Mouse (Mus musculus) neutrophil, adult 5-6 weeks (primary cell): Measurements from ENCODE around the gene Gcnt3. TPM values are rescaled to one million over a fixed set of nuclear protein-coding genes. Genes with fewer than 3 reads are reported as not detected.
A peak's percentile ranks its signal among the peaks of the same experiment; 100 is the strongest.
"Not testable (repeated sequence)": the region's sequence is repeated elsewhere in the genome, so short reads cannot be mapped to it uniquely, and the experiment has no call there.

ENCODE experiments used
- ATAC-seq: fragments of 151-379, 151-347 bp; 2 replicates; pipeline ENCODE4 v1.8.0; 2017; ENCODE audit warnings: mild to moderate bottlenecking, moderate TSS enrichment; ENCODE audit not compliant: insufficient number of reproducible peaks, poor library complexity, low FRiP score, severe bottlenecking; ENCODE audit errors: extremely low read depth
- total RNA-seq: library from RNA; stranded (forward); fragments of 200-1000 nt; gene quantifications from 2 replicates; pipeline ENCODE4 v1.2.3, GENCODE M21; 2017

Gcnt3 gene
- total RNA-seq, 1 experiment from 2014 or later = not detected

GRCm38 (mm10) chr9:70048280-70048679 lies 10.4 kb upstream of the Gcnt3 start:
- ATAC-seq = no peak

- no peak for ATAC-seq
Measured at GRCm38 (mm10) chr9:70047839-70048238, 10.0 kb upstream of the Gcnt3 start.

- no peak for ATAC-seq
Measured at GRCm38 (mm10) chr9:70046255-70046654, 8.4 kb upstream of the Gcnt3 start.

DNA sequence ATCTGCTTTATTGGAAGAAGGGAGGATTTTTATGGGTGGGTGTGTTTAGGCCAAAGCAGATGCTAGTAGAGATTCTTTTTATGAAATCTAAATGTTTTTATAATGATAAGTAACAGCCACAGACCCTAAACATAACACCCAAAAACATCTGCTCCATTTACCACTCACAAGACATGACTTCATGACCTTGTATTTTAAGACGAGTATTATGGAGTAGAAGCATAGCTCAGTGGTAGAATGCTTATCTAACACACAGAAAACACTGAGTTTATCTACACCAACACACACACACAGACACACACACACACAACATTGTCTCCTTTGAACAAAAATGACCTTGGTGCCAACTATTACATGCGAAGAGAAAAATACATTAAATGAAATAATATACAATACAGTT lies 7.0 kb upstream of the Gcnt3 start:
- no peak for ATAC-seq

GRCm38 (mm10) chr9:70042935-70043334 lies 5.0 kb upstream of the Gcnt3 start:
- ATAC-seq = no peak

- ATAC-seq = no peak
Measured at GRCm38 (mm10) chr9:70042137-70042536, 4.2 kb upstream of the Gcnt3 start.

DNA sequence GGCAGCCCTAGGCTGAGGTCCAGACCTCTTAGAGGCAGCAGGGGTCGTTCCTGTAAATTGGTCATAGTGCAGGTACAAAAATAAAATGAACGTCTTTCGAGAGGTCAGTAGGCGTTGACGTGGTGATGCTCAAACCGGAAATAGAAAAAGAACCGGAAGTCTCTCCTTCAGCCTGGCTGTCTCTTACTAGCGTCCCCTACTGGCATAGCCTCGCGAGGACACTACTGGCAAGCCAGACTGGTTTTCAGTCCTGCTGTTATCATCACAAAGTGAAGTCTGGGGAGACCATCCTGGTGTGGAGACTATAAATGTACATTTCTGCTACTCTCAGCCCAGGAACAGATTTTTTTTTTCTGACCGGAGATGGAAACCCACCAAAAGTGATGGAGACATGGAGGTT lies 2.7 kb upstream of the Gcnt3 start:
- ATAC-seq = no peak

DNA sequence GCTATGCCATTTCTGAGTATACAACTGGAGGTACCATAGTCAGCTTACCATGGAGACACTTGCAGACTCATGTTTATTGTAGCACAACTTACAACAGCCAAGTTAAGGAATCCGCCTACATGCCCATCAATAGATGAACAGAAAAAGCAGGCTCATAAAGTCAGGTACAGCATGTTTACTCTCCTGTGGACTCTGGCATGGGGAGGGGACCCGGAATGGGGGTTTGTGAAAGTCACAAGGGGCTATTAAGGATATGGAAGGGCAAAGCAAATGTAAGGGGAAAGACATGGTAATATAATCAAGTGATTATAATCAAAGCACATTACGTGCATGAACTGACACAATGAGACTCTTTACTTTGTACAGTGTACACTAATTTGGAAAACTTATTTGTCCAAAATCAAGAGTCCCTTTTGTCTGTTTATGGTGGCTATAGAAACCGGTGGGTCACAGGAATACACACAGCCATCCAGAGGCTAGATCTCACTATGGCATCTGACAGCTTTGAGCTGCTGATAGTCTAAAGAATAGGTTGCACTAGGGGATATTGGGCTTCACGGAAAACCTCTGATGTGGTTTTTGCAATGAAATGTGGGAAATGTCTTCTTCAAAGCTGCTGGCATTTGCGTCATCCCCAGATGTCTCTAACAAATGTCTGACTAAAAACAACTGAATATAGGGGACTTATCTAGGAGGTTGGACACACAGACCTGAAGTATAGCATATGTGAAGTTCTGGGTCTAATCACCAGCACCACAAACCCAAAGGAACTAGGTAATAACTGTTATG lies 1.9 kb upstream of the Gcnt3 start:
- ATAC-seq = no peak

DNA sequence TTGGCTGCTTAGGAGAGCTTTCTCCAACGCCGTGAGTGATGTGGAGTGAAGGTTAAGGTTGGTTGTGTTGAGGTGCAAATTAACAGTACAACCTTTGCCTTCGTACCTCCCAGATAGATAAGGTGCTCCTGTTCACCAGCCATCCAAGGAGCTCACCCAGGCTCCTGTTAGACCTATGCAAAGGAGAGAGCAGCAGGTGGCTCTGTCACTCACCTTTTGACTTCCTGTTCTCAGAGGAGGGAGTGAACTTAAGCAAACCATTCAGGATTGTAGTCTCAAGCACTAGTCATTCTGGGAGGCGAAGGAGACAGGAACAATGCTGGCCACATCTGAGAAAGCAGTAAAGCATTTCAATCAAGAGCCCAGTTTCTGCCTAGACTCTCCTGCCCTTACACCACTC lies 1.2 kb downstream of the Gcnt3 start:
- ATAC-seq = no peak

GRCm38 (mm10) chr9:70034702-70035101 lies 3.2 kb downstream of the Gcnt3 start:
- ATAC-seq = peak; percentile 33; the same call in 1 of the 2 replicates

DNA sequence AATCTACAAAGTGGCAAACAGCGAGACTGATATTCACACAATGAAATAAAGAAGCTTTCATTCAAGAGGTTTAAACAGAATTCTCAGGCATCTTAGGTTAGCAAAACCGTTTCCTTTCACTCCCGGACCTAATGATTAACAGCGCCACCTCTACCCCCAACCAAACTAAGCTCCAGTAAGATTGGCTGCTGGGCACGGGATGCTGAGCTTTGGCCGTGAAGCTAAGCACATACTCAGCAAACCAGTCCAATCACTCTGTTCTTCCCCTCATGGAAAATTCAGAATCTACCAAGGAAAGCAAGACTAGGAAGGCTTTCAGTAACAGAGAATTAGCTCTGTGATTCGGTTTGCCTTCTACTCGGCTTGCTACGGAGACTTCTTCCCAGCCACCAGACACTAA lies 4.8 kb downstream of the Gcnt3 start:
- no peak for ATAC-seq

DNA sequence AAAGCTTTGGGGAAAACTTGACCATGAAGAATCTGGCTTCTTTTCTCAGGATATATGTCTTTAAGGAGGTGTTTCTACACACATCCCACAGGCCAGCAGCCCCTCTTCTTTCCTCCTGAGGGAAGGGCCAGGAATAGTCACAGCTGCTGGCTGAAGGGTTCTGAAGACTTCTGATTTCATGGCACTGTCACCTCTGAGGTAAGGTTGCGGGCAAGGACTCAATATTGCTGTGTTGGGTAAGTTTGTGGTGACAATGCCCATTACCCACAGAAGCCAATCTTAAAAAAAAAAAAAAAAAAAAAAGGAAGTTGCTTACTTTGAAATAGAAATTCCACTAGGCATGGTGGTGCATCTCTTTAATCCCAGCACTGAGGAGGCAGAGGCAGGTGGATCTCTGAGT lies 5.7 kb downstream of the Gcnt3 start:
- ATAC-seq = no peak

- no peak for ATAC-seq
Measured at GRCm38 (mm10) chr9:70025365-70026012, 12.4 kb downstream of the Gcnt3 start.

DNA sequence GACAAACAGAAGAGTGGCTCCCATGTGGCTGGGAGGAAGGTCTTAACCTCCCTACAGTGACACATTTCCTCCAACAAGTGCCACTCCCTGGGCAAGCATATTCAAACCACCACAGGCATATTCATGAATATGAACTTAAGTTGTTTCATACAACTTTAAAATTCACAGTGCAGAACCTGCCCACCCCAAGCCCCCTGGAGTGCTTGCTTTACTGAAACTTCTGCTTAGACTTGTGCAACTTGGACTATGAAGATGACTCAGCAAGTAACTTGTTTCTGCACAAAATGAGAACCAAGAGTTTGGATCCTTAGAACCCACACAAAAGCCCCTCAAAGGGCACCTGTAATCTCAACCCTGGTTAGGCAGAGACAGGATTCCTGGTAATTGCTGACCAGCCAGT lies 13.2 kb downstream of the Gcnt3 start:
- no peak for ATAC-seq

DNA sequence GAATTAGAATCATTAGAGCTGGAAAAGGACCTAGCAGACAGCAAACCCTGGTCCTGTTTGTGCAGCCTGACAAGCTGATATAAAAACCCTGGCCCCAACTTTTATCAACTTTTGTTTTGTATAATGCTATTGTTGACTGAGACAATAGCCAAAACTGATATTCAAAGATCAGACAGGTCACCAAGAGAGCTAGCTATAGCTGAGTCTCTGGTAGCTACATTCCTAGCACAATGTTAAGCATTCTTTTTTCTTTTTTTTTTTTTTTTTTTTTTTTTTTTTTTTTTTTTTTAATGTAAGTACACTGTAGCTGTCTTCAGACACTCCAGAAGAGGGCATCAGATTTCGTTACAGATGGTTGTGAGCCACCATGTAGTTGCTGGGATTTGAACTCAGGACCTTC lies 14.3 kb downstream of the Gcnt3 start:
- not testable (repeated sequence) for ATAC-seq

GRCm38 (mm10) chr9:70022083-70022482 lies 15.8 kb downstream of the Gcnt3 start:
- no peak for ATAC-seq

GRCm38 (mm10) chr9:70021610-70022009 lies 16.3 kb downstream of the Gcnt3 start:
- no peak for ATAC-seq

- no peak for ATAC-seq
Measured at GRCm38 (mm10) chr9:70018879-70019278, 19.0 kb downstream of the Gcnt3 start.

- ATAC-seq = no peak
Measured at GRCm38 (mm10) chr9:70015632-70016031, 22.3 kb downstream of the Gcnt3 start.

GRCm38 (mm10) chr9:70012408-70012901 lies 25.4 kb downstream of the Gcnt3 start, which contains the start of gene Gtf2a2:
Gene Gtf2a2 (plus strand): TSS chr9:70012550.
- ATAC-seq = peak; percentile 93
